Mouse (Mus musculus) embryo, embryonic 11 days (tissue): ENCODE measurements around the gene Kcnip3.
A peak's percentile ranks its signal among the peaks of the same experiment; 100 is the strongest.

Source experiments
- DNase-seq: peaks from one replicate; pipeline ENCODE4 v3.0.0-alpha.2; 2015

Kcnip3 gene

DNA sequence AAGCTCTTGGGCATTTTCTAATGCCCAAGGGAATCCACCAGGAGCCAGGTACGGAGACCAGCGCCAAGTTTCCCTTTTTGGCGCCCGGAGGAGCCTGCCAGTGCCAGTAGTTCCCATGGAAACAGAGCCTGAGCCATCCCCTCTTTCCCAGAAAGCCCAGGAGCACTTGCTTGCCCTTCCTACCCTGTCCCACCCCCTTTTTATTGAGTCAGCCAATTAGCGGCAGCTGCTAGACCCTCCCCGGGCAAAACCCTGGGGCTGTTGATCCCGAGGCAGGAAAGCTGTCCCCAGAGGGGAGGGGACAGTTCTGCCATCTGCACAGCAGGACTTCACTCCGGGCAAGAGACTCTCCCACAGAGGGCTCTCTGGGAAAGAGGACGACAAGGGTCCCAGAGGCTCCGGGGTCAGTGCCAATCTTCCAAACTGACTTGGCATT is at the start of gene Kcnip3:
Gene Kcnip3 (minus strand): TSS at position 89 of the 436 bp plus-strand sequence.
- DNase-seq: peak; percentile 57

DNA sequence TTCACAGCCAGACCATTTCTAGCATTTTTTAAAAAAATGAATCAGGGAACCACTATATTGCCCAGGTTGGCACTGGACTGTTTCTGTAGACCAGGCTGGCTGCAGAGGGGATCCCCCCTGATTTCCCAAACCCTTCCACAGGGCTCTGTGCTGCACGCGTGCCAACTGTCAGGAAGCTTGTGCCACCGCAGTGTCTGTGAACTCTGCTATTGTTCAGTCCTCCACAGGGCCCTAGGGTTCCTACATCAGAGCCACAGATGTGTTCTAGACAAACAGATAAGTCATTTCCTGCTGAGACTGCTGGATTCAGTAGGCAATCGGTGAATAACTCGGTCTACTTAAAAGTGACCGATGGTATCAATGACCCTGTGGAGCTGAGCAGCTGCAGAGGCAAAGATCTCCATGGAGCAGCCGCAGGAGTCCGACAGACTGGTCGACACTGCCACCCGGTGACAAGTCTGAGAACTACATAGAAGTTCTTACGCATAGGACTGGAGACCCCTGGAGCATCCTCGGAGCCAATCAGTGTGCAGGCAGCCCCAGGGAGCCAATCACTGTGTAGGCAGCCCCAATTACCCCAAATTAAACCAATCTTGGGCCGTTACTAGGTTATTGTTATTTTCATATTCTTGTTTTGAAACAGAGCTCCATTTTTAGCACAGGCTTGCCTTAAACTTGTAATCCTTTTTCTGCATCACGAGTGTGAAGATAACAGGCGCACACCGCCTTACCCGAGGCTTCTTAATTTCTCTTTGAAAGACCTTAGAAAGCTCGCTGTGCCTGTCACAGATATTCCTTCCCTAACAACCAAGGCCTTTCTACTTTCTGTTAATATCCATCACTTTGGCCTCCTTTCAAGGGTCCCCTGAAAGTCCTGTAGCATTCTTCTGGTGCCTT is 37.4 kb upstream of the Kcnip3 start:
- DNase-seq: peak; percentile 93

DNA sequence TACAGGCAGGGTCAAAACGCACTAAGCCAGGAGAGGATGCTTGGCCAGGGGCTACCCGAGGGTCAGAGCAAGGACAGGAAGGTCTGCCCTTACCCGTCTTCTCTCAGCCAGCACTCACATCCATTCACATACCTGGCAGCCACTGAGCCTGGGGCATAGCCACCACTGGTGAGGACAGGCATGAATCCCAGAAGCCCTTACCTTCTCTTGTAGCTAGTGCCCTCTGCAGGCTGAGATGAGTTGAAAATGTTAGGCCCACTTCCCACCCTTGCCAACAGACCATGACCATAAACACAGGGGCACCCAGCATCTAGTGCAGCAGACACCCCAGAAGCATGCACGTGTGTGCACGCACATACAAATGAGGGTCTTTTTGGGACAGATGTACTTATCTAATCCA is 29.2 kb upstream of the Kcnip3 start:
- DNase-seq: peak; percentile 17

DNA sequence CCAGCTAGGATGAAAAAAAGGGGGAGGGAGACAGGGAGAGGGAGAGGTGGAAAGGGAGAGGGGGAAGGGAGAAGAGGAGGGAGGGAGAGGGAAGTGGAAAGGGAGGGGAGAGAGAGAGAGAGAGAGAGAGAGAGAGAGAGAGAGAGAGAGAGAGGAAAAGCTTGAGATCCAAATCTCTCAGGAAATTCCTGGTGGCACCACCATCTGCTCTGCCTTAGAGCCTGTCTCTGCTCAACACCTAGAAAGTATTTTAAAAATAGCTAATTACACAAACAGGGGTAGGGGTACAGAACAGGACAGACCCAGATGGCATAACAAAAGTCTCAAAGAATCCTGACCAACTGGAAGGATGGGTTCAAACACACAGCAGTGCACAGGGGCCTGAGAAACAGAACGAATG is 28.6 kb upstream of the Kcnip3 start:
- no peak for DNase-seq

DNA sequence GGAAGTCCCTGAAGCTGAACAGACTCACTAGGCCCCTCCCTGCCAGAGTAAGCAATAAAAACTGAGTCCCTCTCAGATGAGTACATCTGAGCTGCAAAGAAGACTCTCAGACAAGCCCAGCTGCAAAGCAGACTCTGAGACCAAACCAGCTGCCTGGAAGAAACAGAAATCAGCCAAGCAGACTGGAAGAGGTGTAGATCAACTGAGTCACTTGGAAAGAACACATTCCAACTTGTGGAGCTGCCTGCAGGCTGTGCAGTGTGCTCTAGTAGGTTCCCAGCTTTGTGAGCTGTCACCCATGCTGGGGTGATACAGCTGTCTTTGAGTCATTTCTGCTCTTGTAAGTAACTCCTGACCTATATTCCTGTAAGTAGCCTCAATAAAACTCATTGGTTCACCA is 27.8 kb upstream of the Kcnip3 start:
- no peak for DNase-seq

DNA sequence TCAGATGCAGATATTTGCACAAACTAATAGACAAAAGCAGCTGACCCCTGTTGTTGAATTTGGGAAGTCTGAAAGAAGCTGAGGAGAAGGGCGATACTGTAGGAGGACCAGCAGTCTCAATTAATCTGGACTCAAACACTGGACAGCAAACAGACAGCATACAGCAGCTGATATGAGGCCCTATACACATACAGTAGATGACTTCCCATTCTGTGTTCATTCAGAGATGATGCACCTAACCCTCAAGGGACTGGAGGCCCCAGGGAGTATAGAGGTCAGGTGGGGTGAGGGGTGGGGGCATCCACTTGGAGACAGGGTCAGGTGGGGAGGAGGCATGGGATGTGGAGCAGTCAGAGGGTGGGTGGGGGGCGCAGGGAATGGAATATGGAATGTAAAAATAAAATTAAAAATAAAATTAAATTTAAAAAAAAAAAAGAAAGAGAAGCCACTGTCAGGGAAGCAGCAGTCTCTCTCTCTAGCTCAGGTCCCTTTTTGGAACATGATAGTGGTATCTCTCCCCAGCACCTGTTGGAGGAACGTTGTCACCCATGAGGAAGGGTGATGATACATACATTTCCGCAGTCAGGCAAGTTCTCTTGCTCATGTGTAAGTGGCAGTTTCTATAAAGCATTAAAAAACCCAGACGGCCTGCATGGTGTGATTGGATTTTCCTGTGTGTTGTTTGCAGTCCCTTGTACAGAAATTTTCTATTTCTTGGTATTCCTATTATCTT is 26.6 kb upstream of the Kcnip3 start:
- DNase-seq: no peak

DNA sequence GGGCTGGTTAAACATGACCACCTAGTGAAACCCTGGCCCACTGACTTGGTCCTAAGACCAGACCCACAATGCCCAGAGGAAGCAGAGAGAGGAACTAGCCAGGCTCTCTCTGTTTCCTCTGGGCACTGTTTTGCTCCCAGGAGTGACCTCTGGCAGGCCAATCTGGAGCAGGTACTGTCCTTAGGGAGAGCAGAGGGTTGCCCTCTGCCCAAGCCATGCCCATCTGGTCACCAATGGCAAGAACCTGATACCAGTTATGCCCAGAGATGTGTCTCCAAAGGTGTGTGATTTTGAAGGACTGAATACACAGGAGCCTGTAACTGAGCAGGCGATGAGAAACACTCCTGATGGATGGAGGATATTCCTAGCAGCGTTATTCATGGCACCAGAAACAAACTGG is 19.8 kb upstream of the Kcnip3 start:
- no peak for DNase-seq

DNA sequence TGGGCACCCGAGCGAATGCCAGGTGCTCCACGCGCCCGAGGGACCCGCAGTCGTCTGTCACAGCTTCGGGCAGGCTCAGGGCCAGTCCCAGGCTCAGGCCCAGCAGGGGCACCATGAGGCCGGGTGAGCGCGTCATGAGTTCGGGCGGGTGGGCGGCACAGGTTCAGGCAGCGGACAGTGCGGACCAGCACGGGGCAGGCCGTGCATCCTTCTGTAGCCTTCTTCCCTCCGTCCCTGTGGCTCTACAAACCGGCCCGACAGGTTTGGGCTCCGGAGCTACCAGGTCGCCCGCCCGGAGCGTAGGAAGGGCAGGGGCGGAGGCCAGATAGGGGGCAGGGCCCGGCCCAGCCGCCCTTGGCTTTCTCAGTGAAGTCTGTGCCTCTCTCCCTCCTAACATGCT is 19.3 kb upstream of the Kcnip3 start, which contains the start of gene Prom2:
Gene Prom2 (minus strand): TSS at position 283 of the 400 bp plus-strand sequence.
- DNase-seq: peak; percentile 37

DNA sequence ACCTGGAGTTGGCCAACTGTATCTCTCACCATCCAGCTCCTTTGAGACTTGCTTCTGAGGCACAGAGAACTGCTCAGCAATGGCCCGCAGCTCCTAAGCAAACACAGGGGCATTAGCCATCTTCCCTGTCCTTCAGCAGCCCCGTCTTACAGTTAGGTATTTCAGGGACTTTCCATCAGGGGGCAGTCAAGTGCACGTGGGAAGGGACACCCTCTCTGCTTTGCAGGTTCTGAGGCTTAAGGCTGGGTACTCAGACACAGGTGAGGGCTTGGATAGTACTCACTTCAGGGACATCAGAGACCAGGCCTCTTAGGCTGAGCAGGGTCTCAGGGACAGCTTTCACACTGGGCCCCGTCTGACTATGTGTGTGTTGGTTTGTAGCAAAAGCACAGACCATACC is 17.6 kb upstream of the Kcnip3 start:
- no peak for DNase-seq

DNA sequence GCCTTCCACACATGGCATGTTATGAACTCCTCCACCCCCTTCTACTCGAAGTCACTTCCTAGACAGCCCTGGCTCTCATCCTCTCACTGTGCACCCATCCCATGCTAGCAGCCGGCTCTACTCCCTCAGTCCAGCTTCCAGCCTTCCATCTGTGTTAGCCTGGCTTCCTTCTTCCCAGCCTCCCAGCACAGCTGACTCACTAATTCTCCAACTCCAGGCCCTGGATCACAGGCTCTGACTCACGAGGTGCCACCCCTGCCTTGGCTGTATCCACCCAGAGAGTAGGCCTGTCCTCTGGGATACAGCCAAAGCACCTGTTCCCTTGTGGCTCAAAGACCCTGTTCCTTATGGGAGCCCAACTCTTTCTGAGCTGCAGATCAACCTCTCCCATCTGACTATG is 15.7 kb upstream of the Kcnip3 start:
- DNase-seq: no peak

DNA sequence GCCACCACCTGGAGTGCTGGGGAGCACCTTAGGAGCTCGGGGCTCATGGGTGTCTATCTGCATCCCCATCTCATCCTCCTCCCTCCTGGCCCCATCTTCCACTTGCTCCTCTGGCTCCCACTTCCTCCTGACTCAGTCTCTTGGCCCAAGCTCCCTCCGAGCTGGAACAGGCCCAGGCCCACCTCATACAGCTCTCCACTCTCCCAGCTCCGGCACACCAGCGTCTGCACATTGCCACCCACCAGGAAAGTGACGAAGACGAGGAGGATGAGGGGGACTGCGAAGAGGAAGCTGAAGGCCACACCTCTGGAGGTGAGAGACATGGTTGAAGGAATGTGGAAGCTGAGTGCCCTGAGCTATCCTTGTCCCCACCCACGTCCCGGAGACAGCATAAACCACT is 13.5 kb upstream of the Kcnip3 start:
- DNase-seq: no peak

DNA sequence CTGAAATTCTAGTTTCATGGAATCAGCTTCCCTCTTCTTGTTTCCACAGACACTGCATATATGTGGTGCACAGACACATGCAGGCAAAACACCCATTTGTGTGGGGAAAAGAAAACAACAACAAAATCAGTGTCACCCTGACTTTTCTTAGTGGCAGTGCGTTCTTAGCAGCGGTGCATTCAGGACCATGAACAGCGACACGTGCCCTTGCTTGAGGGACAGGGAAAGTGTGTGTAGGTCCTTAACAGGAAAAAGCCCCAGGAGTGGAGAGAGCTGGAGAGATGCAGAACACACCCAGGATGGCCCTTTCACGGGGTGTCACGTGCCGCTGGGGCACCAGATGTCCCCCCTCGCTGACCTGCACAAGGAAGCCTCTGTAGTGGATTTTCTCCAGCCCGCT is 10.5 kb upstream of the Kcnip3 start:
- DNase-seq: peak; percentile 74

DNA sequence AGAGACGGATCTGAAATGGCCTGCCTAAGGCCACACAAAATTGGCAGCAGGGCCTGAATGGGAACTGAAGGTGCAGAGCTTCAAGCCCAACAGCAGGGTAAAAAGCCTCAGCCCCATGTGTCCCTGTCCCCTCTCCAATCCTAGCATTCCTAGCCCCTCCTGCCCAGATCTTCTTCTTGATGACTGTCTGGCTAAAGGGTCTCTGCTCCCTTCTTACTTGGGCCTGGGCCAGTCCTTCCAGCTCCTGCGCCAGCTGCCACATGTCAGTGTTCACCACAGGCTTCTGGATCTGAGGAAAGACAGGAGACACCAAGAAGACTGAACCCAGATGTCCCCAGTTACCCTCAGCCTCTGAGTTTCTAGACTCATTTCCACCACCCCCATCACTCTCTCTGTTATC is 9.7 kb upstream of the Kcnip3 start:
- DNase-seq: no peak

DNA sequence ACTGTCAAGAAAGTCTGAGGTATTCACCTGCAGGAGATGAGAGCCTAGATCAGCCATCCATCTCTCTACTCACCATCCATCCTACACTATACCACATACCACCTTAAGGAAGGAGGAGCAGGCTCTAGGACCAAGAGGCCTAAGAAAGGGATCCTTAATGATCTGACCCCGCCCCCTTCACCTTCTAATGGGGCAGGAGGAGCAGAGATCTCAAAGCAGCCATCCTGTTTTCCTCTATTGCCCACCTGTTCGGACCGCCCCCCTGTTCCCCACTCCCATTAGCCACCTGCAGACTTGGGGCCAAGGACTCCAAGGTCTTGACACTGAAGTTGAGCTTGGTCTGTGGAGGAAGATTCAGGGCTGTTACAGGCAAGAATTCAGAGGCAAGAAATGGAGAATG is 8.5 kb upstream of the Kcnip3 start:
- DNase-seq: no peak

DNA sequence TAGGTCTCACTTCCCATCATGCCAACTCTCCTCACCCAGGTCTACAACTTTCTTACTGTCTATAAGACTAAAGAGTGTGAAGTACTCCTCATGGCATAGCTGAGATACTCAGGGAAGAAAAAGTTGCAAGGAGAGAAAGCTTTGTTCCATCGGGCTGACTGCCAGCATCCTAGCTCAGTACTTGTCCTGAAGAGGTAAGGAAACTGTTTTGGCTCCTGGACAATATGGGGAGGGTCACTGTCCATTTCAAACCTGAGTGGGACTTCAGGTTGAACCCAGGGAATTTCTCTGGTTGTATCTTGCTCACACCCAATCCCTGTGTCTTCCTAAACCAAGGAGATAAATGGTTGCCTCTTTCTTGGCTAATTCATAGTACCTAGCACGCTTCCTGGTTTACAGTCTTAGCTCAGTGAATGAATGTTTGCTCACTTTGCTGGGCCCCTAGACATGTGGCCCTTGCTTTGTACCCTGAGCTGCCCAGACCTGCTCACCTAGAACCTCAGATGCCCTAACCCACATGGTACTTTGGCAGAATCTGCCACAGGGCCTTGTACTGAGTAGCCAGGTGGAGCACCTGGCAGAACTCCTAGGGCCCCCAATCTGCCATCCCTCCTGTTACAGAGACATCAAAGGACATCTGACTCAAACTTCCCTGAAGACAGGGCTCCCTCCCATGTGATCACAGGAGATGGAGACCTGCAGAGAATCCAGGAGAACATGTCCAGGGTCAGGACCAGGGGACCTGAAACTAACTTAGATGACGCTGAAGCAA is 3.3 kb upstream of the Kcnip3 start:
- DNase-seq: no peak

DNA sequence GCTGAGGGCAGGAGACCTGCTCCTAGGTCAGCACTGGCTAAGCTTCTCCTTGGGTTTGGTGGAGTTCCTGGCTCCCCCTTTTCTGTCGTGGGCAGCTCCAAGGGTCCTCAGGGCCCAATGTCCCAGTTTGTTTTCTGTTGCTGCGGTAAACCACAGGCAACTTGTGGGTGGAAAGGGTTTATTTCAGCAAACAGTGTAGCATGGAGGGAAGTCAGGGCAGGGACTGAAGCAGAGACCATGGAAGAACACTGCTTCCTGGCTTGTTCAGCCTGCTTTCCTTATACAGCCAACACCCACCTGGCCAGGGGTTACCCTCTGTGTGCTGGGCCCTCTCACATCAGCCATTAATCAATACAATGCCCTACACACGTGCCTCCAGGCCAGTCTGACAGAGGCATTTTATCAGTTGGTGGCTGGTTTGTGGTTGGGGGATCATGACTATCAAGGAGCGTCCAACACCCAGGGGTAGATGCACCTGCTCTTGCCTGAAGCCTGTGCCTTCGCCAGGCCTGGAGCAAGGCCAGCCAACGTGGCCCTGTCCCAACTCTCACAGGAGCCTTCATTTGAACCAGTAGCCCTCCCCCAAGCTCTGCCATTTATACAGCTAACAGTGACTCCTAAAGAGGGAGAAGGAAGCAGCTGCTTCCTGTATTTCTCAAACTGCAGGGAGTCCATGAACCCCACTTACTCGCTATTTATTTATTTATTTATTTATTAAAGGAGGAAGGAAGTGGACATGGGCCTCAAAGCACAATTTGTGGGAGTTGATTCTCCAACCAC is 2.2 kb upstream of the Kcnip3 start:
- DNase-seq: no peak

DNA sequence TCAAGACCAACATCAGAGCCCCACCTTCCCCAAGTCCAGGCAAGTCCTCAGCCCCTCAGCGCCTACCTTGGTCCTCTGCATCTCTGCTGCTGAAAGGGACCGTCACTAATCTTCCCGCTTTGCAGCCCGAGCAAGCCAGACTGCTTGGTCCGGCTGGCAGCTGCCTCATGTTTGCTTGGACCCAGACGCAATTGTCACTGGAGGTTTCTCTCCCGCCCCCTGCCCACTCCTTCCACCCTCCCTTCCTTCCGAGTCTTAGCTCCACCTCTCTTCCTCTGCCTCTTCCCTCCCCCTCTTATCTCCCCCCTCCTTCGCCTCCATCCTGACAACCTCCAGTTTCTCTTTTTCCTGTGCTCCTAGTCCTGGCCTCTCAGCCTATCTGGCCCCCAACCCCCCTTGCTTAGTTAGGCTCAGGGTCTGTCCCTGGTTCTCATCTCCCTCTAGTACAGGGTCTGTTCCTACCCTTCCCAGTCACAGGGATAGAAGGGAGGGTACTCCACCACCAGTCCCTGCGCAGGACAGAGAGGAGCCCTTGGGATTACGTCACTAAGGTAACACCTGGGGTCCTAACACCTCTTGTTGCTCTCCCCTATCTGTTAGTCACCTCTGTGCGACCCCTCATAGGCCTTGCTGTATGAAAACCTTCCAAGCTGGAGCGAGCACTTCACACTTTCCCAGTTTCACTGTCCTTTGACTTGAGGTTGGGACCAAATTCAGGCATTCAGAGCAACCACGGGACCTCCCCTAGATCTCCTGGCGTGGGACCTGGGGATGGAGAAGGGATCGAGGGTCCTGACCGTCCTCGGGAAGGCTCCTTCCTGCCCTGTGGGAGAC is 505 bp downstream of the Kcnip3 start:
- peak; percentile 70 for DNase-seq

DNA sequence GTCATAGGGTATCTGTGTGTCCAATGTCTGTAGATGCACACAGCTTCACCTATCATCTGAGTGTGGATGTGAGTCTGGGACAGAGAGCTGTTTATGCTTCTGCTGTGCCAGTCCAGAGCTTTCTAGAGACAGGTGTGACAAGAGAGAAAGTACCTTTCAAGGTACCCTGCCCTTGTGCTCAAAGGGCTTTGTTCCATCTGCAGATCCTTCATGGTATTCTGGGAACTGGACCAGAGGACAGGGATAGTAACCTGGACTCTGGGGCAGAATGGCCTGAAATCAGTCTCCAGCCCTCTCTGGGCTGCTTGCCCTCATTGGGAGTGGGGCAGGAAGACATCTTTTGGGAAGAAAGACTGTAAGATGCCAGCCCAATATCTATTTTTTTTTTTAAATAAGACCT is 1.8 kb downstream of the Kcnip3 start:
- DNase-seq: no peak

DNA sequence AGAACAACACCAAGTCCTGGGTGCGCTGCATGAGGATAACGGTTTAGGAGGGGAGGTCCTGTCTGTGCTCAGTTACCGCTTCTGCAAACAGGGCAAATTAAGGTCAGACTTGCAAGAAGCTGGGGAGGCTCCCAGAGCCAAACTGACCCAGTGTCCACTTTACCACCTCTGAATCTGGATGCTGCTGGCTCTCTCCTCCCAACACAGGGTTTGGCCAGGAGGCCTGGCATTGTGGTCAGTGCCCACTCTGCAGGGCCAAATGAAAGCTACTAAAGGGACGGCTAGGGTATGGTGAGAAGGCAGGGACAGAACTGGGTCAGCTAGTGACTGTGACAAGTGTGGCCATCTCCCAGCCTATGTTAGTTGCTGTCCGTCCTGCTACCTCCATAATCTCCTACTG is 2.6 kb downstream of the Kcnip3 start:
- no peak for DNase-seq

DNA sequence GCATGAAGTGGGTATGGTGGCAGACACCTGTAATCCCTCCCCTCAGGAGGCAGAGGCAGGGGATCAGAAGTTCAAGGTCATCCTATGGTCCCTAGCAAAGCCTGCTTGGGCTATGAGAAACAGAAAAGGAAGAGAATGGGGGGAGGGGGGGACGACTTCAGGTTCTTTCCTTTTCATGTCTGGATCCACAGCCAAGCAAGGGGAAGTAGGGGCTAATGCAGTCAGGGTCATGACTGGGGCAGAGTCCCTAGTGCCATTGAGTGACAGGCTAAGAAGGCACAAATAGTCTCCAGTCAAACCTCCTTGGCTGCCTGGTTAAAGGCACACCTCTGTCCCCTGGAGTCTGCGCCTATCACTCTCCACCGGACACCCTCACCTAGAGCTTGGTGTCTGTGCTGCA is 3.1 kb downstream of the Kcnip3 start:
- DNase-seq: no peak

DNA sequence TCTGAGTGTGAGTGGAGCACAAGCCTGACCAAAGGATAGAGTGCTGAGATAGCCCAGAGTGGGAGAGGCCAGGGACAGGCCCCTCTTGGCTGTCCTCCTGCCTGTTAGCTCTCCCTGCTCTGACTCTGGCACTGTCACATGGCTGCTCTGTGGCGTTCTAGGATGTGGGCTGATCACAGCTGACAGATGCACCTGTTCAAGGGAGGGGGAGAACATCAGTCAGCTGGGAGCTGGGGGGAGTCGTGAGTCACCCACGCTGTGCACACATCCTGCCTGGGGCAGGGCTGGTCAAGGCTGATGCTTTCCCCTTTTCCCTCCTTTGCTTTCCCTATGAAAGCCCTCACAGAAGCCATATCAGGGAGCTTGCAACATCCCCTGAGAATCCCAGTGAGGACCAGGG is 3.6 kb downstream of the Kcnip3 start:
- DNase-seq: no peak

DNA sequence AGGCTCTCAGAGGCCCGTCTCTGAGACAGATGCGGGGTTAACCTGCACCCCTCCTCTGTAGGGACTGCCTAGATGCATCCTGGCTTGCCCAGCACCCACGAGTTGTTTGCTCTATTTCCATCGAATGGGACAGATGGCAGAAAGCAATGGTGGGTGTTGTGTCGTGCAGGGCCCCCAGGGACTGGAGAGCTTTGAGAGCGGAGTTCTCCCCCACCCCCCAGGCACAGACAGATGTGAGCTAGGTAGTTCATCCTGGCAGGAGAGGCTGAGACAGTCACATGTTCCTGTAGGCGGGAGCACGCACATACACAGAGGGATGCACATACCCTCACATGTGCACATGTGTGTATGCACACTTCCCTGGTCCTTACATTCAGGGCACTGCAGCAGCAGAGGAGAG is 4.8 kb downstream of the Kcnip3 start:
- DNase-seq: no peak
